Mouse (Mus musculus) ES-E14 (cell line): ENCODE data around the gene Usp44.

ENCODE experiments used
- CHD2 ChIP-seq: IDR thresholded peaks from 2 replicates; pipeline ENCODE4 v1.6.1; 2014; ENCODE audit warnings: mild to moderate bottlenecking, low read depth, low read length, inconsistent platforms
- HCFC1 ChIP-seq: IDR thresholded peaks from 2 replicates; pipeline ENCODE4 v1.6.1; 2012; ENCODE audit warnings: low read length, inconsistent platforms, borderline replicate concordance; ENCODE audit not compliant: insufficient read depth
- MAFK ChIP-seq: IDR thresholded peaks from 2 replicates; pipeline ENCODE4 v1.6.1; 2014; ENCODE audit warnings: mild to moderate bottlenecking, low read depth, low read length, inconsistent platforms; ENCODE audit not compliant: insufficient read depth
- ZC3H11A ChIP-seq: IDR thresholded peaks from 2 replicates; pipeline ENCODE4 v1.6.1; 2012; ENCODE audit warnings: low read depth, mild to moderate bottlenecking, inconsistent platforms, low read length, borderline replicate concordance
- ZNF384 ChIP-seq: IDR thresholded peaks from 2 replicates; pipeline ENCODE4 v1.6.1; 2012; ENCODE audit warnings: low read depth, low read length, inconsistent platforms

DNA sequence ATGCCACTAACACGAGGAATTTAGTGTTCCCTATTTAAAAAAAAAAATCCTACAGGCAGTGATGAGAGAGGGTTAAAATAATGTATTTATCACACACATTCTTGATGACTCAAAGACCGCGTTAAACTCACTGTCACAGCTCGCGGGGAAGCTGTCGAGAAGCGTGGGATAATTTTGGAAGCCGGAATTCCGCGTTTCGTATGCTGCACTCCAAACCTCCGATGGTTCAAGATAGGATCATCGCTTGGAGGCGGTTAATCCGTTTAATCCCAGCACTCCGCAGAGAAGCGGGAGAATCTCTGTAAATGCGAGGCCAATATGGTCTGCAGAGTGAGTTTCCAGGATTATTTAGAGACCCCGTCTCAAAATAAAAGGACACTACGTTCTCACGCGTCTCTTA, 58.6 kb downstream of the Usp44 start:
- TF ChIP-seq ZC3H11A: no peak
- no peak for TF ChIP-seq CHD2
- 0 out of 2 replicates have a peak, but pooled peaks have one; percentile 7 for TF ChIP-seq ZNF384
- no peak for TF ChIP-seq HCFC1
- no peak for TF ChIP-seq MAFK
